Mouse (Mus musculus) stomach, embryonic 14.5 days (tissue): ENCODE results near the gene Slc17a7. TPM values are rescaled to one million over a fixed set of nuclear protein-coding genes. Genes with fewer than 3 reads are reported as not detected.

ENCODE experiments used
- ATAC-seq: fragments of 200-750 bp; cut with Nextera tagmentation; 2 replicates; pipeline ENCODE4 v1.8.0; 2017; ENCODE audit warnings: low read depth, moderate TSS enrichment; ENCODE audit not compliant: insufficient number of reproducible peaks, insufficient read depth, low FRiP score
- H3K27ac ChIP-seq: fragments of 300-500 bp; sonication (generic); 2 replicates; pipeline ENCODE4 v1.5.1; 2014; ENCODE audit warnings: mild to moderate bottlenecking, low read length, moderate library complexity, mixed read lengths
- H3K27me3 ChIP-seq: fragments of 300-500 bp; sonication (generic); 2 replicates; pipeline ENCODE4 v1.6.1; 2014; ENCODE audit warnings: low read length, control low read depth, mixed read lengths; ENCODE audit not compliant: control insufficient read depth, insufficient read depth
- H3K36me3 ChIP-seq: fragments of 300-500 bp; sonication (generic); 2 replicates; pipeline ENCODE4 v1.6.1; 2014; ENCODE audit warnings: mild to moderate bottlenecking, control low read depth, low read length, moderate library complexity, mixed read lengths; ENCODE audit not compliant: control insufficient read depth, insufficient read depth
- H3K4me1 ChIP-seq: fragments of 300-500 bp; sonication (generic); 2 replicates; pipeline ENCODE4 v1.6.1; 2014; ENCODE audit warnings: low read length, control low read depth, mixed read lengths; ENCODE audit not compliant: control insufficient read depth, insufficient read depth
- H3K4me2 ChIP-seq: fragments of 300-500 bp; sonication (generic); replicated peaks from 2 replicates; pipeline ENCODE4 v1.6.1; 2014; ENCODE audit warnings: low read depth, low read length, control low read depth
- H3K4me3 ChIP-seq: fragments of 300-500 bp; sonication (generic); 2 replicates; pipeline ENCODE4 v1.5.1; 2014; ENCODE audit warnings: low read depth, low read length, control low read depth
- H3K9ac ChIP-seq: fragments of 300-500 bp; sonication (generic); replicated peaks from 2 replicates; pipeline ENCODE4 v1.6.1; 2014; ENCODE audit warnings: low read depth, mild to moderate bottlenecking, control low read depth, low read length, moderate library complexity, mixed read lengths
- H3K9me3 ChIP-seq: fragments of 300-500 bp; sonication (generic); 2 replicates; pipeline ENCODE4 v1.6.1; 2016; ENCODE audit warnings: low read depth, low read length, control low read depth; ENCODE audit not compliant: control insufficient read depth
- WGBS: fragments of 180-500 bp; shearing (Covaris S2); extraction: QIAGEN DNeasy Blood & Tissue Kit; methylation state at CpG from one replicate; pipeline ENCODE4 v1.1.7; 2014; 5-methylcytosine and 5-hydroxymethylcytosine counted together
- polyA plus RNA-seq: library from polyadenylated mRNA; unstranded; fragments of >200 nt; fragmentation: Nextera tagmentation; extraction: Ambion mirVana; gene quantifications from 2 replicates; pipeline ENCODE4 v1.2.1, GENCODE M21; 2014

Gene Slc17a7
- polyA plus RNA-seq, 1 experiment from 2014 or later: not detected

- Histone ChIP-seq H3K36me3 (peaks cover 15% of the 10 kb centered on the region), H3K4me2 (peak overlapping the region; percentile 70), H3K4me1 (peaks cover 4% of the 10 kb centered on the region; the same call in 1 of the 2 replicates), H3K4me3 (peak overlapping the region; percentile 34), H3K27ac (no peak overlapping the region), H3K9me3 (no peaks in the 10 kb centered on the region), H3K9ac (no peak overlapping the region), H3K27me3 (peaks cover 42% of the 10 kb centered on the region)
- 30% methylated on average over 6 of the region's 6 CpGs for WGBS
- ATAC-seq: no peak; the same call in 1 of the 2 replicates
Observed at GRCm38 (mm10) chr7:45162551-45162950, 1.2 kb upstream of the Slc17a7 start.

GRCm38 (mm10) chr7:45162996-45163615 lies 643 bp upstream of the Slc17a7 start:
- ATAC-seq: no peak
- Histone ChIP-seq H3K4me2 (no peak overlapping the region), H3K36me3 (peaks cover 10% of the 10 kb centered on the region), H3K9me3 (no peaks in the 10 kb centered on the region), H3K4me3 (no peak overlapping the region), H3K9ac (no peak overlapping the region), H3K4me1 (peaks cover 4% of the 10 kb centered on the region; the same call in 1 of the 2 replicates), H3K27me3 (peaks cover 47% of the 10 kb centered on the region), H3K27ac (no peak overlapping the region)
- 74% methylated on average over 9 of the region's 9 CpGs for WGBS

- peaks cover 4% of the 10 kb centered on the region; the same call in 1 of the 2 replicates for H3K4me1 ChIP-seq
- 73% methylated on average over 5 of the region's 5 CpGs for WGBS
- peaks cover 7% of the 10 kb centered on the region for H3K9me3 ChIP-seq
- H3K27me3 ChIP-seq: peaks cover 63% of the 10 kb centered on the region
- H3K36me3 ChIP-seq: peaks cover 6% of the 10 kb centered on the region
- no peak overlapping the region for H3K27ac ChIP-seq
- H3K4me2 ChIP-seq: no peak overlapping the region
- ATAC-seq: no peak
- no peak overlapping the region for H3K4me3 ChIP-seq
- no peak overlapping the region for H3K9ac ChIP-seq
Observed at GRCm38 (mm10) chr7:45164833-45165232, 1.1 kb downstream of the Slc17a7 start.

- Histone ChIP-seq H3K9me3 (peaks cover 13% of the 10 kb centered on the region), H3K4me1 (peaks cover 4% of the 10 kb centered on the region; the same call in 1 of the 2 replicates), H3K4me3 (no peak overlapping the region), H3K27ac (no peak overlapping the region), H3K9ac (no peak overlapping the region), H3K4me2 (no peak overlapping the region), H3K36me3 (no peaks in the 10 kb centered on the region), H3K27me3 (peaks cover 63% of the 10 kb centered on the region)
- 54% methylated on average over 11 of the region's 11 CpGs for WGBS
- no peak for ATAC-seq
Observed at GRCm38 (mm10) chr7:45165701-45166100, 2.0 kb downstream of the Slc17a7 start.

GRCm38 (mm10) chr7:45166950-45167401 lies 3.2 kb downstream of the Slc17a7 start:
- ATAC-seq: no peak
- Histone ChIP-seq H3K27me3 (peaks cover 64% of the 10 kb centered on the region), H3K4me2 (no peak overlapping the region), H3K9me3 (peaks cover 13% of the 10 kb centered on the region), H3K4me1 (peaks cover 4% of the 10 kb centered on the region; the same call in 1 of the 2 replicates), H3K9ac (no peak overlapping the region), H3K36me3 (no peaks in the 10 kb centered on the region), H3K27ac (no peak overlapping the region), H3K4me3 (no peak overlapping the region)
- WGBS: 19% methylated on average over 10 of the region's 10 CpGs

- 3% methylated on average over 19 of the region's 19 CpGs for WGBS
- peaks cover 4% of the 10 kb centered on the region; the same call in 1 of the 2 replicates for H3K4me1 ChIP-seq
- no peak for ATAC-seq
Observed at GRCm38 (mm10) chr7:45167761-45168445, 4.2 kb downstream of the Slc17a7 start.

GRCm38 (mm10) chr7:45168656-45169055 lies 4.9 kb downstream of the Slc17a7 start:
- Histone ChIP-seq H3K4me1 (peaks cover 4% of the 10 kb centered on the region; the same call in 1 of the 2 replicates), H3K27ac (no peak overlapping the region), H3K9me3 (peaks cover 13% of the 10 kb centered on the region), H3K4me3 (no peak overlapping the region), H3K36me3 (no peaks in the 10 kb centered on the region), H3K27me3 (peaks cover 60% of the 10 kb centered on the region), H3K9ac (no peak overlapping the region), H3K4me2 (no peak overlapping the region)
- no peak for ATAC-seq
- WGBS: 6% methylated on average over 24 of the region's 24 CpGs

More at GRCm38 (mm10) chr7:45167761-45168445, 4.2 kb downstream of the Slc17a7 start:
- Histone ChIP-seq H3K9me3 (peaks cover 13% of the 10 kb centered on the region), H3K36me3 (no peaks in the 10 kb centered on the region), H3K27me3 (peaks cover 62% of the 10 kb centered on the region), H3K4me3 (no peak overlapping the region), H3K27ac (no peak overlapping the region), H3K4me2 (no peak overlapping the region), H3K9ac (no peak overlapping the region)

- H3K4me3 ChIP-seq: no peak overlapping the region
- H3K27ac ChIP-seq: no peak overlapping the region
- no peaks in the 10 kb centered on the region for H3K4me1 ChIP-seq
- H3K27me3 ChIP-seq: peaks cover 56% of the 10 kb centered on the region
- H3K9ac ChIP-seq: no peak overlapping the region
- WGBS: 91% methylated on average over 3 of the region's 3 CpGs
- H3K4me2 ChIP-seq: no peak overlapping the region
- peaks cover 13% of the 10 kb centered on the region for H3K9me3 ChIP-seq
- ATAC-seq: no peak
- no peaks in the 10 kb centered on the region for H3K36me3 ChIP-seq
Observed at GRCm38 (mm10) chr7:45169495-45169894, 5.7 kb downstream of the Slc17a7 start.
